Mouse (Mus musculus) limb, embryonic 15.5 days (tissue): ENCODE data around the gene Fgfr2. TPM values are rescaled to one million over a fixed set of nuclear protein-coding genes. Genes with fewer than 3 reads are reported as not detected.

Experiments used
- ATAC-seq: fragments of 200-750 bp; cut with Nextera tagmentation; 2 replicates; pipeline ENCODE4 v1.8.0; 2017; ENCODE audit warnings: low read depth, moderate TSS enrichment; ENCODE audit not compliant: insufficient number of reproducible peaks, low FRiP score, low TSS enrichment
- H3K27ac ChIP-seq: fragments of 300-500 bp; sonication (generic); 2 replicates; pipeline ENCODE4 v1.5.1; 2015; ENCODE audit warnings: moderate library complexity, mild to moderate bottlenecking, inconsistent platforms
- H3K27me3 ChIP-seq: fragments of 300-500 bp; sonication (generic); 2 replicates; pipeline ENCODE4 v1.6.1; 2015; ENCODE audit warnings: inconsistent platforms
- H3K36me3 ChIP-seq: fragments of 300-500 bp; sonication (generic); 2 replicates; pipeline ENCODE4 v1.6.1; 2015; ENCODE audit warnings: inconsistent platforms
- H3K4me1 ChIP-seq: fragments of 300-500 bp; sonication (generic); 2 replicates; pipeline ENCODE4 v1.6.1; 2015; ENCODE audit warnings: inconsistent platforms
- H3K4me2 ChIP-seq: fragments of 300-500 bp; sonication (generic); 2 replicates; pipeline ENCODE4 v1.6.1; 2015; ENCODE audit warnings: mild to moderate bottlenecking, inconsistent platforms
- H3K4me3 ChIP-seq: fragments of 300-500 bp; sonication (generic); 2 replicates; pipeline ENCODE4 v1.5.1; 2015; ENCODE audit warnings: mild to moderate bottlenecking, inconsistent platforms
- H3K9ac ChIP-seq: fragments of 300-500 bp; sonication (generic); 2 replicates; pipeline ENCODE4 v1.6.1; 2015; ENCODE audit warnings: inconsistent platforms
- H3K9me3 ChIP-seq: fragments of 300-500 bp; sonication (generic); 2 replicates; pipeline ENCODE4 v1.6.1; 2016; ENCODE audit warnings: inconsistent platforms
- WGBS: fragments of 180-500 bp; shearing (Covaris S2); methylation state at CpG from one replicate; pipeline ENCODE4 v1.1.7; 2015; 5-methylcytosine and 5-hydroxymethylcytosine counted together
- polyA plus RNA-seq: library from polyadenylated mRNA; unstranded; fragments of >200 nt; fragmentation: Nextera tagmentation; extraction: Ambion mirVana; gene quantifications from 2 replicates; pipeline ENCODE4 v1.2.1, GENCODE M21; 2015

Gene Fgfr2
- polyA plus RNA-seq, 1 experiment from 2014 or later: 101 TPM

GRCm38 (mm10) chr7:130902929-130903328 lies 2220.2 kb downstream of the Fgfr2 start:
- H3K27me3 ChIP-seq: no peaks in the 10 kb centered on the region
- H3K27ac ChIP-seq: no peak overlapping the region
- H3K4me1 ChIP-seq: no peaks in the 10 kb centered on the region
- H3K4me2 ChIP-seq: no peak overlapping the region
- H3K4me3 ChIP-seq: no peak overlapping the region
- ATAC-seq: no peak
- WGBS: 93% methylated on average over 1 of the region's 1 CpGs
- H3K9me3 ChIP-seq: no peaks in the 10 kb centered on the region
- no peak overlapping the region for H3K9ac ChIP-seq
- peaks cover 14% of the 10 kb centered on the region; the same call in 1 of the 2 replicates for H3K36me3 ChIP-seq

GRCm38 (mm10) chr7:130900233-130900848 lies 2222.8 kb downstream of the Fgfr2 start:
- Histone ChIP-seq H3K27ac (no peak overlapping the region), H3K9ac (no peak overlapping the region), H3K4me3 (no peak overlapping the region), H3K36me3 (peaks cover 29% of the 10 kb centered on the region), H3K9me3 (no peaks in the 10 kb centered on the region), H3K4me2 (no peak overlapping the region), H3K4me1 (no peaks in the 10 kb centered on the region), H3K27me3 (no peaks in the 10 kb centered on the region)
- 91% methylated on average over 5 of the region's 5 CpGs for WGBS
- no peak for ATAC-seq

GRCm38 (mm10) chr7:130898373-130898772 lies 2224.8 kb downstream of the Fgfr2 start:
- no peaks in the 10 kb centered on the region for H3K27me3 ChIP-seq
- H3K36me3 ChIP-seq: peaks cover 31% of the 10 kb centered on the region
- no peak overlapping the region for H3K9ac ChIP-seq
- H3K4me2 ChIP-seq: no peak overlapping the region
- H3K4me3 ChIP-seq: no peak overlapping the region
- H3K27ac ChIP-seq: no peak overlapping the region
- WGBS: 82% methylated on average over 4 of the region's 4 CpGs
- no peaks in the 10 kb centered on the region for H3K9me3 ChIP-seq
- no peaks in the 10 kb centered on the region for H3K4me1 ChIP-seq
- ATAC-seq: no peak

GRCm38 (mm10) chr7:130897201-130897600 lies 2225.9 kb downstream of the Fgfr2 start:
- H3K4me1 ChIP-seq: no peaks in the 10 kb centered on the region
- WGBS: 94% methylated on average over 10 of the region's 10 CpGs

GRCm38 (mm10) chr7:130896064-130896463 lies 2227.1 kb downstream of the Fgfr2 start:
- Histone ChIP-seq H3K27ac (no peak overlapping the region), H3K9ac (no peak overlapping the region), H3K36me3 (peaks cover 36% of the 10 kb centered on the region), H3K4me2 (no peak overlapping the region), H3K4me3 (no peak overlapping the region), H3K27me3 (no peaks in the 10 kb centered on the region), H3K9me3 (no peaks in the 10 kb centered on the region), H3K4me1 (no peaks in the 10 kb centered on the region)
- WGBS: 82% methylated on average over 3 of the region's 3 CpGs
- ATAC-seq: no peak

More at GRCm38 (mm10) chr7:130897201-130897600, 2225.9 kb downstream of the Fgfr2 start:
- Histone ChIP-seq H3K27ac (no peak overlapping the region), H3K27me3 (no peaks in the 10 kb centered on the region), H3K9ac (no peak overlapping the region), H3K9me3 (no peaks in the 10 kb centered on the region), H3K4me2 (no peak overlapping the region), H3K4me3 (no peak overlapping the region), H3K36me3 (peaks cover 39% of the 10 kb centered on the region)
- ATAC-seq: no peak

- Histone ChIP-seq H3K4me2 (no peak overlapping the region), H3K9ac (no peak overlapping the region), H3K4me3 (no peak overlapping the region), H3K27me3 (no peaks in the 10 kb centered on the region), H3K9me3 (no peaks in the 10 kb centered on the region), H3K36me3 (peaks cover 32% of the 10 kb centered on the region), H3K27ac (no peak overlapping the region), H3K4me1 (no peaks in the 10 kb centered on the region)
- ATAC-seq: no peak
- WGBS: 76% methylated on average over 2 of the region's 2 CpGs
These were observed 2227.6 kb downstream of the Fgfr2 start for GRCm38 (mm10) chr7:130895618-130895945.

GRCm38 (mm10) chr7:130894931-130895617 lies 2228.1 kb downstream of the Fgfr2 start:
- Histone ChIP-seq H3K4me1 (no peaks in the 10 kb centered on the region), H3K36me3 (peaks cover 30% of the 10 kb centered on the region), H3K27ac (no peak overlapping the region), H3K4me3 (no peak overlapping the region), H3K27me3 (no peaks in the 10 kb centered on the region), H3K4me2 (no peak overlapping the region), H3K9ac (no peak overlapping the region), H3K9me3 (no peaks in the 10 kb centered on the region)
- WGBS: 62% methylated on average over 9 of the region's 9 CpGs
- ATAC-seq: no peak

- 42% methylated on average over 6 of the region's 6 CpGs for WGBS
- Histone ChIP-seq H3K4me1 (no peaks in the 10 kb centered on the region), H3K9me3 (no peaks in the 10 kb centered on the region), H3K4me2 (no peak overlapping the region), H3K36me3 (peaks cover 26% of the 10 kb centered on the region), H3K9ac (no peak overlapping the region), H3K27me3 (no peaks in the 10 kb centered on the region), H3K27ac (no peak overlapping the region), H3K4me3 (no peak overlapping the region)
- no peak for ATAC-seq
These were observed 2230.2 kb downstream of the Fgfr2 start for GRCm38 (mm10) chr7:130892973-130893372.

GRCm38 (mm10) chr7:130890871-130891270 lies 2232.3 kb downstream of the Fgfr2 start:
- Histone ChIP-seq H3K9me3 (no peaks in the 10 kb centered on the region), H3K4me1 (0 out of 2 replicates have a peak, but pooled peaks cover 4% of the 10 kb centered on the region), H3K4me2 (no peak overlapping the region), H3K36me3 (peaks cover 23% of the 10 kb centered on the region), H3K27ac (no peak overlapping the region), H3K27me3 (no peaks in the 10 kb centered on the region), H3K4me3 (no peak overlapping the region), H3K9ac (no peak overlapping the region)
- 12% methylated on average over 2 of the region's 2 CpGs for WGBS
- no peak for ATAC-seq

GRCm38 (mm10) chr7:130887946-130888345 lies 2235.2 kb downstream of the Fgfr2 start:
- 0 out of 2 replicates have a peak, but pooled peaks cover 4% of the 10 kb centered on the region for H3K4me1 ChIP-seq
- H3K4me3 ChIP-seq: no peak overlapping the region
- no peak overlapping the region for H3K9ac ChIP-seq
- WGBS: 43% methylated on average over 3 of the region's 3 CpGs
- no peaks in the 10 kb centered on the region for H3K27me3 ChIP-seq
- H3K27ac ChIP-seq: no peak overlapping the region
- peaks cover 22% of the 10 kb centered on the region; the same call in 1 of the 2 replicates for H3K36me3 ChIP-seq
- no peak overlapping the region for H3K4me2 ChIP-seq
- H3K9me3 ChIP-seq: no peaks in the 10 kb centered on the region
- no peak for ATAC-seq

GRCm38 (mm10) chr7:130886246-130886645 lies 2236.9 kb downstream of the Fgfr2 start:
- Histone ChIP-seq H3K27ac (no peak overlapping the region), H3K4me2 (no peak overlapping the region), H3K9me3 (no peaks in the 10 kb centered on the region), H3K36me3 (0 out of 2 replicates have a peak, but pooled peaks cover 20% of the 10 kb centered on the region), H3K27me3 (no peaks in the 10 kb centered on the region), H3K9ac (no peak overlapping the region), H3K4me1 (0 out of 2 replicates have a peak, but pooled peaks cover 4% of the 10 kb centered on the region), H3K4me3 (no peak overlapping the region)
- WGBS: 74% methylated on average over 3 of the region's 3 CpGs
- ATAC-seq: no peak

- Histone ChIP-seq H3K4me1 (0 out of 2 replicates have a peak, but pooled peaks cover 4% of the 10 kb centered on the region), H3K9me3 (no peaks in the 10 kb centered on the region), H3K4me2 (no peak overlapping the region), H3K36me3 (peaks cover 24% of the 10 kb centered on the region; the same call in 1 of the 2 replicates), H3K27me3 (no peaks in the 10 kb centered on the region), H3K4me3 (no peak overlapping the region), H3K27ac (no peak overlapping the region), H3K9ac (no peak overlapping the region)
- no peak for ATAC-seq
- 92% methylated on average over 2 of the region's 2 CpGs for WGBS
These were observed 2239.0 kb downstream of the Fgfr2 start for GRCm38 (mm10) chr7:130884161-130884560.
